Mouse (Mus musculus) MEL (cell line): ENCODE results near the gene 1190005I06Rik. TPM values are rescaled to one million over a fixed set of nuclear protein-coding genes. Genes with fewer than 3 reads are reported as not detected.
A peak's percentile ranks its signal among the peaks of the same experiment; 100 is the strongest.

Experiments
- DNase-seq: peaks from one replicate; pipeline ENCODE4 v3.0.0; 2011; ENCODE audit warnings: low read depth, low spot score
- H3K27ac ChIP-seq: 2 replicates; pipeline ENCODE4 v1.5.1; 2012; ENCODE audit warnings: low read depth, mild to moderate bottlenecking, control low read depth, low read length, moderate library complexity; ENCODE audit not compliant: control insufficient read depth
- H3K27me3 ChIP-seq, 2 experiments: fragments of 150-350 bp in 1 of 2; sonication (generic) in 1 of 2; 2 replicates each; pipeline ENCODE4 v1.6.1; 2012; ENCODE audit warnings: low read length in 2 of 2, mild to moderate bottlenecking in 2 of 2, improper control_type of control experiment in 1 of 2, moderate library complexity in 1 of 2; ENCODE audit not compliant: insufficient read depth in 2 of 2, control insufficient read depth in 1 of 2
- H3K36me3 ChIP-seq, 2 experiments: 2 replicates each; pipeline ENCODE4 v1.6.1; 2012 to 2014; ENCODE audit warnings: low read length in 2 of 2, improper control_type of control experiment in 1 of 2, inconsistent platforms in 1 of 2, mild to moderate bottlenecking in 1 of 2; ENCODE audit not compliant: insufficient read depth in 2 of 2, control insufficient read depth in 1 of 2
- H3K4me1 ChIP-seq, 2 experiments: fragments of 150-350 bp in 1 of 2; sonication (generic) in 1 of 2; 2 replicates each; pipeline ENCODE4 v1.6.1; 2012; ENCODE audit warnings: low read length in 2 of 2, improper control_type of control experiment in 1 of 2, mild to moderate bottlenecking in 1 of 2; ENCODE audit not compliant: insufficient read depth in 2 of 2, control insufficient read depth in 1 of 2
- H3K4me3 ChIP-seq, 2 experiments: fragments of 150-350 bp in 1 of 2; sonication (generic) in 1 of 2; 2 replicates each; pipeline ENCODE4 v1.5.1; 2012; ENCODE audit warnings: low read depth in 2 of 2, low read length in 2 of 2, mild to moderate bottlenecking in 2 of 2, moderate library complexity in 2 of 2, control low read depth in 1 of 2, improper control_type of control experiment in 1 of 2; ENCODE audit not compliant: control insufficient read depth in 1 of 2, insufficient read depth in 1 of 2
- H3K79me2 ChIP-seq: 2 replicates; pipeline ENCODE4 v1.6.1; 2012; ENCODE audit warnings: mild to moderate bottlenecking, low read length, moderate library complexity; ENCODE audit not compliant: control insufficient read depth, poor library complexity, insufficient read depth
- H3K9ac ChIP-seq: 2 replicates; pipeline ENCODE4 v1.6.1; 2012; ENCODE audit warnings: low read depth, mild to moderate bottlenecking, control low read depth, low read length, moderate library complexity; ENCODE audit not compliant: control insufficient read depth, poor library complexity, severe bottlenecking
- H3K9me3 ChIP-seq: fragments of 150-350 bp; sonication (generic); replicated peaks from 2 replicates; pipeline ENCODE4 v1.6.1; 2012; ENCODE audit warnings: mild to moderate bottlenecking, low read length, improper control_type of control experiment, moderate library complexity; ENCODE audit not compliant: insufficient read depth
- CHD1 ChIP-seq: IDR thresholded peaks from 2 replicates; pipeline ENCODE4 v1.6.1; 2012; ENCODE audit warnings: low read depth, mild to moderate bottlenecking, inconsistent platforms, low read length, improper control_type of control experiment
- CHD2 ChIP-seq: IDR thresholded peaks from 2 replicates; pipeline ENCODE4 v1.6.1; 2011; ENCODE audit warnings: low read length, improper control_type of control experiment
- CTCF ChIP-seq, 3 experiments: IDR thresholded peaks in 2 of 3; conservative IDR thresholded peaks in 1 of 3; 2 replicates each; pipeline ENCODE4 v1.5.1; 2011 to 2012; ENCODE audit warnings: low read length in 3 of 3, low read depth in 2 of 3, mild to moderate bottlenecking in 2 of 3, improper control_type of control experiment in 1 of 3, inconsistent platforms in 1 of 3, mixed read lengths in 1 of 3, moderate library complexity in 1 of 3; ENCODE audit not compliant: control insufficient read depth in 1 of 3, insufficient read depth in 1 of 3, poor library complexity in 1 of 3, severe bottlenecking in 1 of 3
- ELF1 ChIP-seq: IDR thresholded peaks from 2 replicates; pipeline ENCODE4 v1.6.1; 2014; ENCODE audit warnings: low read depth, mild to moderate bottlenecking, inconsistent platforms, low read length, improper control_type of control experiment, moderate library complexity
- EP300 ChIP-seq, 2 experiments: IDR thresholded peaks; 2 replicates each; pipeline ENCODE4 v1.6.1; 2011; ENCODE audit warnings: improper control_type of control experiment in 2 of 2, low read length in 2 of 2, low read depth in 1 of 2, mild to moderate bottlenecking in 1 of 2
- ETS1 ChIP-seq: IDR thresholded peaks from 2 replicates; pipeline ENCODE4 v1.6.1; 2012; ENCODE audit warnings: low read depth, mild to moderate bottlenecking, inconsistent platforms, low read length, improper control_type of control experiment, moderate library complexity
- GABPA ChIP-seq: IDR thresholded peaks from 2 replicates; pipeline ENCODE4 v1.6.1; 2012; ENCODE audit warnings: low read depth, mild to moderate bottlenecking, inconsistent platforms, low read length, improper control_type of control experiment, moderate library complexity
- GATA1 ChIP-seq: IDR thresholded peaks from 2 replicates; pipeline ENCODE4 v1.6.1; 2011; ENCODE audit warnings: low read depth, low read length, improper control_type of control experiment
- HCFC1 ChIP-seq: IDR thresholded peaks from 2 replicates; pipeline ENCODE4 v1.6.1; 2012; ENCODE audit warnings: low read depth, mild to moderate bottlenecking, inconsistent platforms, low read length, improper control_type of control experiment, moderate library complexity
- JUND ChIP-seq: IDR thresholded peaks from 2 replicates; pipeline ENCODE4 v1.6.1; 2011; ENCODE audit warnings: low read depth, mild to moderate bottlenecking, improper control_type of control experiment, low read length
- MAX ChIP-seq: IDR thresholded peaks from 2 replicates; pipeline ENCODE4 v1.6.1; 2011; ENCODE audit warnings: low read length, improper control_type of control experiment
- MAZ ChIP-seq: IDR thresholded peaks from 2 replicates; pipeline ENCODE4 v1.6.1; 2012; ENCODE audit warnings: low read depth, mild to moderate bottlenecking, inconsistent platforms, low read length, improper control_type of control experiment
- MEF2A ChIP-seq: IDR thresholded peaks from 2 replicates; pipeline ENCODE4 v1.6.1; 2014; ENCODE audit warnings: low read depth, mild to moderate bottlenecking, inconsistent platforms, low read length, improper control_type of control experiment; ENCODE audit not compliant: poor library complexity, insufficient replicate concordance, severe bottlenecking; ENCODE audit errors: extremely low read depth
- MXI1 ChIP-seq: IDR thresholded peaks from 2 replicates; pipeline ENCODE4 v1.6.1; 2011; ENCODE audit warnings: mild to moderate bottlenecking, low read depth, low read length, improper control_type of control experiment
- MYB ChIP-seq: IDR thresholded peaks from 2 replicates; pipeline ENCODE4 v1.6.1; 2011; ENCODE audit warnings: mild to moderate bottlenecking, low read depth, low read length, improper control_type of control experiment
- MYC ChIP-seq: IDR thresholded peaks from 2 replicates; pipeline ENCODE4 v1.6.1; 2011; ENCODE audit warnings: low read depth, mild to moderate bottlenecking, low read length, improper control_type of control experiment, moderate library complexity
- NELFE ChIP-seq: IDR thresholded peaks from 2 replicates; pipeline ENCODE4 v1.6.1; 2011; ENCODE audit warnings: low read depth, low read length, improper control_type of control experiment
- NRF1 ChIP-seq: IDR thresholded peaks from 2 replicates; pipeline ENCODE4 v1.6.1; 2014; ENCODE audit warnings: low read depth, mild to moderate bottlenecking, inconsistent platforms, low read length, improper control_type of control experiment, moderate library complexity; ENCODE audit not compliant: poor library complexity, insufficient read depth, severe bottlenecking
- POLR2A ChIP-seq, 2 experiments: IDR thresholded peaks; 2 replicates each; pipeline ENCODE4 v1.6.1; 2011 to 2012; ENCODE audit warnings: low read length in 2 of 2, mild to moderate bottlenecking in 2 of 2, control low read depth in 1 of 2, improper control_type of control experiment in 1 of 2, low read depth in 1 of 2, moderate library complexity in 1 of 2; ENCODE audit not compliant: control insufficient read depth in 1 of 2, insufficient read depth in 1 of 2, poor library complexity in 1 of 2
- POLR2AphosphoS2 ChIP-seq: IDR thresholded peaks from 2 replicates; pipeline ENCODE4 v1.6.1; 2011; ENCODE audit warnings: low read length, improper control_type of control experiment
- RAD21 ChIP-seq: IDR thresholded peaks from 2 replicates; pipeline ENCODE4 v1.6.1; 2011; ENCODE audit warnings: mild to moderate bottlenecking, low read depth, low read length, improper control_type of control experiment
- SIN3A ChIP-seq: IDR thresholded peaks from 2 replicates; pipeline ENCODE4 v1.6.1; 2012; ENCODE audit warnings: low read length, improper control_type of control experiment, inconsistent platforms
- SMC3 ChIP-seq: IDR thresholded peaks from 2 replicates; pipeline ENCODE4 v1.6.1; 2011; ENCODE audit warnings: low read depth, low read length, improper control_type of control experiment
- TAL1 ChIP-seq: IDR thresholded peaks from 2 replicates; pipeline ENCODE4 v1.6.1; 2012; ENCODE audit warnings: mild to moderate bottlenecking, inconsistent platforms, low read length, moderate library complexity, mixed read lengths
- TCF12 ChIP-seq: IDR thresholded peaks from 2 replicates; pipeline ENCODE4 v1.6.1; 2014; ENCODE audit warnings: low read depth, mild to moderate bottlenecking, inconsistent platforms, low read length, improper control_type of control experiment, moderate library complexity
- UBTF ChIP-seq: IDR thresholded peaks from 2 replicates; pipeline ENCODE4 v1.6.1; 2012; ENCODE audit warnings: low read depth, mild to moderate bottlenecking, inconsistent platforms, low read length, improper control_type of control experiment, moderate library complexity, borderline replicate concordance; ENCODE audit not compliant: insufficient read depth
- USF1 ChIP-seq: IDR thresholded peaks from 2 replicates; pipeline ENCODE4 v1.6.1; 2014; ENCODE audit warnings: low read depth, mild to moderate bottlenecking, inconsistent platforms, low read length, improper control_type of control experiment, moderate library complexity
- ZC3H11A ChIP-seq: IDR thresholded peaks from 2 replicates; pipeline ENCODE4 v1.6.1; 2012; ENCODE audit warnings: low read depth, mild to moderate bottlenecking, inconsistent platforms, low read length, improper control_type of control experiment
- ZKSCAN1 ChIP-seq: IDR thresholded peaks from 2 replicates; pipeline ENCODE4 v1.6.1; 2012; ENCODE audit warnings: low read depth, mild to moderate bottlenecking, inconsistent platforms, low read length, improper control_type of control experiment, moderate library complexity
- ZMIZ1 ChIP-seq: IDR thresholded peaks from 2 replicates; pipeline ENCODE4 v1.6.1; 2012; ENCODE audit warnings: low read depth, mild to moderate bottlenecking, inconsistent platforms, low read length, improper control_type of control experiment, moderate library complexity
- ZNF384 ChIP-seq: IDR thresholded peaks from 2 replicates; pipeline ENCODE4 v1.6.1; 2012; ENCODE audit warnings: low read depth, mild to moderate bottlenecking, inconsistent platforms, low read length, improper control_type of control experiment
- polyA plus RNA-seq, 2 experiments: library from polyadenylated mRNA; stranded (reverse) in 1 of 2; unstranded in 1 of 2; fragments of >175 nt in 1 of 2; fragments of >200 nt in 1 of 2; gene quantifications; 2 replicates each; pipeline versions ENCODE4 v1.2.1 to v1.2.4; 2012; ENCODE audit warnings: low replicate concordance in 2 of 2, low read depth in 1 of 2; ENCODE audit not compliant: insufficient read length in 2 of 2, insufficient read depth in 1 of 2, missing spikeins in 1 of 2
- total RNA-seq: library from RNA; depleted of rRNA; stranded (reverse); fragments of 300-350 nt; gene quantifications from 2 replicates; pipeline ENCODE4 v1.2.3, GENCODE M21; 2012

Gene 1190005I06Rik
- total and polyA plus RNA-seq, 3 experiments, result 2.1 to 2.3 TPM; not detected in 1

GRCm38 (mm10) chr8:120610824-120611223 lies 36.6 kb downstream of the 1190005I06Rik start:
- TF ChIP-seq SMC3 (no peak), MXI1 (no peak), EP300 (IDR thresholded peaks at IDR 0.05; ENCODE audit: low read depth in 1 of 2, low read length in 2 of 2) (no peak), ZC3H11A (no peak), POLR2A (IDR thresholded peaks at IDR 0.05; ENCODE audit: control insufficient read depth in 1 of 2, insufficient read depth in 1 of 2, low read depth in 1 of 2, low read length in 2 of 2, poor library complexity in 1 of 2) (no peak), CTCF (IDR thresholded peaks at IDR 0.05 in 2 of 3, conservative IDR thresholded peaks at IDR 0.05 in 1 of 3; ENCODE audit: control insufficient read depth in 1 of 3, insufficient read depth in 1 of 3, low read depth in 2 of 3, low read length in 3 of 3, poor library complexity in 1 of 3, severe bottlenecking in 1 of 3) (no peak), MAX (no peak), UBTF (no peak)
- no peaks in the 10 kb centered on the region for H3K9me3 ChIP-seq
- no peaks in the 10 kb centered on the region; a peak in 1 of 4 replicates for H3K27me3 ChIP-seq
- H3K9ac ChIP-seq, result no peak overlapping the region
- DNase-seq, result no peak
- H3K79me2 ChIP-seq, result no peaks in the 10 kb centered on the region
- H3K36me3 ChIP-seq, result peaks cover 0 to 3% of the 10 kb centered on the region in 2 experiments; a peak in 1 of 4 replicates
- peaks cover 2 to 3% of the 10 kb centered on the region in 2 experiments; a peak in 2 of 4 replicates for H3K4me1 ChIP-seq
- no peak overlapping the region for H3K27ac ChIP-seq
- no peak overlapping the region for H3K4me3 ChIP-seq

GRCm38 (mm10) chr8:120607885-120608284 lies 39.5 kb downstream of the 1190005I06Rik start:
- DNase-seq, result peak; percentile 87
- peak overlapping the region; percentile 64 for H3K9ac ChIP-seq
- H3K36me3 ChIP-seq, result peaks cover 0 to 3% of the 10 kb centered on the region in 2 experiments; a peak in 1 of 4 replicates
- H3K4me1 ChIP-seq, result peaks cover 2 to 3% of the 10 kb centered on the region in 2 experiments; a peak in 2 of 4 replicates
- H3K79me2 ChIP-seq, result no peaks in the 10 kb centered on the region
- no peaks in the 10 kb centered on the region for H3K9me3 ChIP-seq
- H3K4me3 ChIP-seq, result peak overlapping the region; percentile 54 to 84
- H3K27me3 ChIP-seq, result no peaks in the 10 kb centered on the region
- H3K27ac ChIP-seq, result no peak overlapping the region
- TF ChIP-seq POLR2A (IDR thresholded peaks at IDR 0.05; ENCODE audit: control insufficient read depth in 1 of 2, insufficient read depth in 1 of 2, low read depth in 1 of 2, low read length in 2 of 2, poor library complexity in 1 of 2) (no peak), POLR2AphosphoS2 (no peak), ELF1 (no peak), GATA1 (no peak), ZC3H11A (peak; percentile 67), GABPA (no peak), MEF2A (no peak), NELFE (no peak), UBTF (no peak), SMC3 (peak; percentile 77), ZNF384 (no peak), CHD1 (no peak), JUND (no peak), HCFC1 (no peak), MYB (no peak), MYC (peak; percentile 42; the same call in 1 of the 2 replicates), TCF12 (no peak), SIN3A (peak; percentile 27; the same call in 1 of the 2 replicates), TAL1 (no peak), ZMIZ1 (no peak), ZKSCAN1 (no peak), ETS1 (no peak), MAZ (no peak), NRF1 (no peak), MXI1 (no peak; the same call in 1 of the 2 replicates), RAD21 (peak; percentile 72), CHD2 (no peak), USF1 (no peak)
